Mouse (Mus musculus) kidney, adult 2 months (tissue): ENCODE results near the gene Prr19.

Experiments used
- CTCF ChIP-seq: fragments of 200-500 bp; conservative IDR thresholded peaks from 2 replicates; pipeline ENCODE4 v1.5.1; 2011; ENCODE audit warnings: low read depth, mild to moderate bottlenecking, control low read depth, low read length, moderate library complexity, mixed read lengths; ENCODE audit not compliant: insufficient read depth, insufficient read length
- POLR2A ChIP-seq: fragments of 200-500 bp; IDR thresholded peaks from one replicate; pipeline ENCODE4 v1.6.1; 2011; ENCODE audit warnings: low read depth, low read length, control low read depth

GRCm38 (mm10) chr7:25275555-25276298 is 25.5 kb upstream of the Prr19 start:
- no peak for TF ChIP-seq POLR2A
- TF ChIP-seq CTCF = no peak
